ENCODE assay signal across 8 mouse cellular contexts in the genomic region with DNA sequence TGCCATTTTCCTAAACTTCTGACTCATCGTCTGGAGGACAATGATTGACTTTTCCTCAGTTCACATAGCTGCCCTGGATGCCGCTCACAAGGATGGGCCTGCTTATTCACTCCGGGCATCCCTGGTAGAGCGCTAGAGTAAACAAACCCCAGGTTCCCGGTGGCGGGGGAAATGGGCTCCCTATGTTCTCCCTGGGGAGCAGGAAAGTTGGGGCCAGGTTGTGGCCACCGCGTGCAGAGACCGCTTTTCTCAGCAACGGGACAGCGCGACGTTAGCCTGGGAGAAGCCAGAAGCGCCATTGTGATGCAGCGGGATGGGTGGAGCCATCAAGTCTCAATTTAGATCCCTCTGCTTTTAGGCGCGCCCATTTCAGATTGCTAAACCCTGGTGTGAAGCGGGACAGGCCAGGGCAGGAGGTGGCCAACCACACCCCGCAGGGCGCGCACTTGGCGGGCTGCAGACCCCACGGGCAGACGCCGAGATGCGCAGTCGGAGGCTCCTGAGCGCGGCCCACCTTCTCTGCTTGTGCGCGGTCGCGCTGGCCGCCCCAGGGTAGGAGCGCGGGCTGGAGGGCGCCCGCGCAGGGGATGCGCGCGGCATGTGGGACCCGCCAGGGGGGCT. TPM values are rescaled to one million over a fixed set of nuclear protein-coding genes. Genes with fewer than 3 reads are reported as not detected.
DNase-seq lines count a peak whose midpoint lies in the region; ATAC-seq and TF ChIP-seq lines count a peak whose summit lies in the region.

A gene (plus strand): TSS at position 146 of the 621 bp plus-strand sequence.

- H3K9ac ChIP-seq in hindbrain, embryonic 12.5 days, result peak within 1 kb of the TSS; percentile 67
- no peak within 1 kb of the TSS for H3K9ac ChIP-seq in liver, embryonic 12.5 days
- H3K9ac ChIP-seq in midbrain, postnatal 0 days (replicated peaks; ENCODE audit: low read length, poor library complexity, severe bottlenecking), result peak within 1 kb of the TSS; percentile 55; the same call in 1 of the 2 replicates

- H3K9me3 ChIP-seq in hindbrain, embryonic 12.5 days (replicated peaks), result no peaks in the 10 kb centered on the region
- H3K9me3 ChIP-seq in liver, embryonic 12.5 days (replicated peaks), result no peaks in the 10 kb centered on the region
- H3K9me3 ChIP-seq in midbrain, postnatal 0 days (ENCODE audit: low read length), result no peaks in the 10 kb centered on the region

- peak within 1 kb of the TSS; percentile 58 for H3K4me3 ChIP-seq in hindbrain, embryonic 12.5 days
- H3K4me3 ChIP-seq in liver, embryonic 12.5 days, result peak within 1 kb of the TSS; percentile 52
- H3K4me3 ChIP-seq in midbrain, postnatal 0 days (ENCODE audit: low read depth, low read length), result peak within 1 kb of the TSS; percentile 63

- no peaks in the 10 kb centered on the region for H3K36me3 ChIP-seq in hindbrain, embryonic 12.5 days
- no peaks in the 10 kb centered on the region for H3K36me3 ChIP-seq in liver, embryonic 12.5 days
- H3K36me3 ChIP-seq in midbrain, postnatal 0 days (ENCODE audit: insufficient read depth, low read length), result no peaks in the 10 kb centered on the region

- peak; percentile 16 for DNase-seq in kidney, adult 18-20 months
- no peak for DNase-seq in kidney, adult 8-10 months
- DNase-seq in adrenal gland, postnatal 25 days, result peak; percentile 33
- DNase-seq in gastrocnemius, adult 18-20 months (ENCODE audit: low spot score), result peak; percentile 19
- peak; percentile 31 for DNase-seq in midbrain, postnatal 0 days (ENCODE audit: low spot score)
- no peak for DNase-seq in c-Kit-positive CD71-positive TER-119-positive erythroid progenitor cells, embryonic 14.5 days (ENCODE audit: low spot score)

- WGBS in hindbrain, embryonic 12.5 days, result under 1% methylated on average over 43 of the region's 43 CpGs
- 1% methylated on average over 40 of the region's 43 CpGs for WGBS in liver, embryonic 12.5 days (ENCODE audit: insufficient replicate concordance)
- WGBS in midbrain, postnatal 0 days, result under 1% methylated on average over 43 of the region's 43 CpGs

- no peak for TF ChIP-seq CTCF in midbrain, postnatal 0 days (IDR thresholded peaks at IDR 0.05)

- H3K4me2 ChIP-seq in hindbrain, embryonic 12.5 days (replicated peaks), result peak within 1 kb of the TSS; percentile 76
- peak within 1 kb of the TSS; percentile 71 for H3K4me2 ChIP-seq in liver, embryonic 12.5 days
- peak within 1 kb of the TSS; percentile 99 for H3K4me2 ChIP-seq in midbrain, postnatal 0 days (ENCODE audit: low read depth, low read length, poor library complexity, severe bottlenecking)

- peaks cover 16% of the 10 kb centered on the region for H3K27me3 ChIP-seq in hindbrain, embryonic 12.5 days
- H3K27me3 ChIP-seq in liver, embryonic 12.5 days (replicated peaks), result peaks cover 35% of the 10 kb centered on the region
- H3K27me3 ChIP-seq in midbrain, postnatal 0 days (ENCODE audit: insufficient read depth, low read length), result no peaks in the 10 kb centered on the region

- H3K4me1 ChIP-seq in hindbrain, embryonic 12.5 days, result 0 out of 2 replicates have a peak, but pooled peaks cover 4% of the 10 kb centered on the region
- peaks cover 6% of the 10 kb centered on the region; the same call in 1 of the 2 replicates for H3K4me1 ChIP-seq in liver, embryonic 12.5 days
- no peaks in the 10 kb centered on the region for H3K4me1 ChIP-seq in midbrain, postnatal 0 days (ENCODE audit: insufficient read depth, low read length)

- H3K27ac ChIP-seq in hindbrain, embryonic 12.5 days, result no peak within 1 kb of the TSS
- H3K27ac ChIP-seq in liver, embryonic 12.5 days, result no peak within 1 kb of the TSS
- H3K27ac ChIP-seq in midbrain, postnatal 0 days (ENCODE audit: low read depth, low read length), result no peak within 1 kb of the TSS

- ATAC-seq in hindbrain, embryonic 12.5 days (ENCODE audit: low FRiP score), result peak; percentile 82
- no peak for ATAC-seq in liver, embryonic 12.5 days
- ATAC-seq in midbrain, postnatal 0 days (ENCODE audit: low FRiP score), result peak; percentile 73

RNA-seq across cellular contexts. Expression of the gene that starts here (rescaled TPM):
- total RNA-seq in adrenal gland, postnatal 25 days (2021), result 0.29 and 0.36 TPM in 2 replicates
- under 1 TPM; 0.27 to 0.74 TPM for total RNA-seq in gastrocnemius, adult 18-20 months (2021)
- polyA plus RNA-seq in hindbrain, embryonic 12.5 days (2016; fragmentation: Nextera tagmentation; extraction: Ambion mirVana), result 3.6 and 4.2 TPM in 2 replicates
- 0.38 and 0.50 TPM in 2 replicates for polyA plus RNA-seq in liver, embryonic 12.5 days (2016; fragmentation: Nextera tagmentation; extraction: Ambion mirVana)
- 2.4 and 4.2 TPM in 2 replicates for total RNA-seq in midbrain, postnatal 0 days (2014; rRNA removed)
- 0.86 and 1.1 TPM in 2 replicates for polyA plus RNA-seq in midbrain, postnatal 0 days (2015; fragmentation: Nextera tagmentation; extraction: Ambion mirVana)

Comparison
In these comparisons a context has a peak if more than half of its experiments do, and no peak if none do; other contexts are left out.
1. DNase-seq: peak in kidney, adult 18-20 months (single experiment) and midbrain, postnatal 0 days (single experiment); none in kidney, adult 8-10 months (0 of 2) and c-Kit-positive CD71-positive TER-119-positive erythroid progenitor cells, embryonic 14.5 days (single experiment).
2. Peak in DNase-seq in adrenal gland, postnatal 25 days; RNA of the gene not detected or under 1 TPM.
3. Peak in DNase-seq in gastrocnemius, adult 18-20 months; RNA of the gene not detected or under 1 TPM.
4. Peak in every context shown above with its lines, with median percentiles within 50 percentile points of each other: H3K4me2 ChIP-seq and H3K4me3 ChIP-seq.